Mouse (Mus musculus) hindbrain, embryonic 15.5 days (tissue): ENCODE results near the gene Ambra1. TPM values are rescaled to one million over a fixed set of nuclear protein-coding genes. Genes with fewer than 3 reads are reported as not detected.

Experiments used
- microRNA-seq: library from miRNA; unstranded; fragments of <30 nt; microRNA quantifications from one replicate; pipeline ENCODE4, GENCODE M21; 2016
- polyA plus RNA-seq: library from polyadenylated mRNA; unstranded; fragments of >200 nt; fragmentation: Nextera tagmentation; extraction: Ambion mirVana; gene quantifications from 2 replicates; pipeline ENCODE4 v1.2.1, GENCODE M21; 2015

Gene Ambra1
- polyA plus RNA-seq, 1 experiment from 2014 or later = 27.7 TPM

Small RNA genes within 50 kb of the gene (microRNA-seq; reads per million reads assigned to microRNA genes)
- not detected for gene Mir6999

Other genes with a start within 250 kb of the Ambra1 start
- gene Ckap5, start 203.4 kb upstream of the Ambra1 start, polyA plus RNA-seq = 92.1 and 117 TPM in 2 replicates
- 0.14 and 0.22 TPM in 2 replicates for gene F2, start 93.7 kb upstream of the Ambra1 start, polyA plus RNA-seq
- 12.1 and 13.4 TPM in 2 replicates for gene Zfp408, start 80.3 kb upstream of the Ambra1 start, polyA plus RNA-seq
- 86.1 and 93.4 TPM in 2 replicates for gene Arhgap1, start 80.3 kb upstream of the Ambra1 start, polyA plus RNA-seq
- 34.0 and 34.8 TPM in 2 replicates for gene Atg13, start 19.6 kb upstream of the Ambra1 start, polyA plus RNA-seq
- 18.2 and 21.1 TPM in 2 replicates for gene Harbi1, start 19.3 kb upstream of the Ambra1 start, polyA plus RNA-seq
- gene Chrm4, start 197.1 kb downstream of the Ambra1 start, polyA plus RNA-seq = 0.87 and 1.2 TPM in 2 replicates
- 187 and 224 TPM in 2 replicates for gene Mdk, start 202.2 kb downstream of the Ambra1 start, polyA plus RNA-seq
- gene Gm9821, start 215.6 kb downstream of the Ambra1 start, polyA plus RNA-seq = 0.30 and 0.32 TPM in 2 replicates
- gene Dgkz, start 245.7 kb downstream of the Ambra1 start, polyA plus RNA-seq = 32.4 and 40.9 TPM in 2 replicates